Mouse (Mus musculus): ENCODE results near the gene Vopp1. TPM values are rescaled to one million over a fixed set of nuclear protein-coding genes. Genes with fewer than 3 reads are reported as not detected.
A peak's percentile ranks its signal among the peaks of the same experiment; 100 is the strongest.

Gene Vopp1
- total RNA-seq, 2 experiments from 2014 or later: 14.4 to 16.5 TPM

- no peak for ATAC-seq (ENCODE audit: poor library complexity, severe bottlenecking)
Observed at GRCm38 (mm10) chr6:57787376-57787775, 37.6 kb downstream of the Vopp1 start.

GRCm38 (mm10) chr6:57784251-57784650, 40.7 kb downstream of the Vopp1 start:
- peak; percentile 75 for ATAC-seq (ENCODE audit: poor library complexity, severe bottlenecking)

GRCm38 (mm10) chr6:57782658-57783057, 42.3 kb downstream of the Vopp1 start:
- ATAC-seq (ENCODE audit: poor library complexity, severe bottlenecking): no peak

- ATAC-seq (ENCODE audit: poor library complexity, severe bottlenecking): no peak
Observed at GRCm38 (mm10) chr6:57780359-57780758, 44.6 kb downstream of the Vopp1 start.

- peak; percentile 30 for ATAC-seq (ENCODE audit: poor library complexity, severe bottlenecking)
Observed at GRCm38 (mm10) chr6:57773792-57774191, 51.2 kb downstream of the Vopp1 start.

- ATAC-seq (ENCODE audit: poor library complexity, severe bottlenecking): peak; percentile 45
Observed at GRCm38 (mm10) chr6:57770467-57771190, 54.3 kb downstream of the Vopp1 start.

- ATAC-seq (ENCODE audit: poor library complexity, severe bottlenecking): peak; percentile 49
Observed at GRCm38 (mm10) chr6:57768948-57769525, 55.9 kb downstream of the Vopp1 start.

GRCm38 (mm10) chr6:57767112-57767868, 57.7 kb downstream of the Vopp1 start:
- peak; percentile 13; the same call in 1 of the 2 replicates for ATAC-seq (ENCODE audit: poor library complexity, severe bottlenecking)

- no peak for ATAC-seq (ENCODE audit: poor library complexity, severe bottlenecking)
Observed at GRCm38 (mm10) chr6:57766287-57766686, 58.7 kb downstream of the Vopp1 start.

GRCm38 (mm10) chr6:57765095-57765878, 59.7 kb downstream of the Vopp1 start:
- ATAC-seq (ENCODE audit: poor library complexity, severe bottlenecking): peak; percentile 64

- no peak for ATAC-seq (ENCODE audit: poor library complexity, severe bottlenecking)
Observed at GRCm38 (mm10) chr6:57763054-57763453, 61.9 kb downstream of the Vopp1 start.

- ATAC-seq (ENCODE audit: poor library complexity, severe bottlenecking): no peak
Observed at GRCm38 (mm10) chr6:57753962-57754759, 70.8 kb downstream of the Vopp1 start.

GRCm38 (mm10) chr6:57745748-57746129, 79.2 kb downstream of the Vopp1 start:
- no peak for ATAC-seq (ENCODE audit: poor library complexity, severe bottlenecking)

GRCm38 (mm10) chr6:57744974-57745747, 79.8 kb downstream of the Vopp1 start:
- peak; percentile 54 for ATAC-seq (ENCODE audit: poor library complexity, severe bottlenecking)

- no peak for ATAC-seq (ENCODE audit: poor library complexity, severe bottlenecking)
Observed at GRCm38 (mm10) chr6:57744123-57744522, 80.8 kb downstream of the Vopp1 start.

GRCm38 (mm10) chr6:57743333-57743732, 81.6 kb downstream of the Vopp1 start:
- peak; percentile 91 for ATAC-seq (ENCODE audit: poor library complexity, severe bottlenecking)

GRCm38 (mm10) chr6:57742749-57743148, 82.2 kb downstream of the Vopp1 start:
- no peak for ATAC-seq (ENCODE audit: poor library complexity, severe bottlenecking)

- no peak for ATAC-seq (ENCODE audit: poor library complexity, severe bottlenecking)
Observed at GRCm38 (mm10) chr6:57721347-57721746, 103.6 kb downstream of the Vopp1 start.

- peak; percentile 69 for ATAC-seq (ENCODE audit: poor library complexity, severe bottlenecking)
Observed at GRCm38 (mm10) chr6:57711726-57712125, 113.2 kb downstream of the Vopp1 start.
